Mouse (Mus musculus) small intestine, adult 2 months (tissue): ENCODE data around the gene Dennd6a.

Experiments used
- CTCF ChIP-seq: fragments of 200-500 bp; IDR thresholded peaks from 2 replicates; pipeline ENCODE4 v1.5.1; 2012; ENCODE audit warnings: low read depth, mild to moderate bottlenecking, control low read depth, inconsistent platforms, low read length, moderate library complexity, mixed read lengths; ENCODE audit not compliant: insufficient replicate concordance, insufficient read length; ENCODE audit errors: extremely low read depth
- POLR2A ChIP-seq: fragments of 200-500 bp; IDR thresholded peaks from 2 replicates; pipeline ENCODE4 v1.6.1; 2012; ENCODE audit warnings: low read depth, mild to moderate bottlenecking, control low read depth, inconsistent platforms, low read length, moderate library complexity

GRCm38 (mm10) chr14:26662488-26662887 lies 88.8 kb downstream of the Dennd6a start:
- no peak for TF ChIP-seq POLR2A
- no peak for TF ChIP-seq CTCF
